In the genomic region with DNA sequence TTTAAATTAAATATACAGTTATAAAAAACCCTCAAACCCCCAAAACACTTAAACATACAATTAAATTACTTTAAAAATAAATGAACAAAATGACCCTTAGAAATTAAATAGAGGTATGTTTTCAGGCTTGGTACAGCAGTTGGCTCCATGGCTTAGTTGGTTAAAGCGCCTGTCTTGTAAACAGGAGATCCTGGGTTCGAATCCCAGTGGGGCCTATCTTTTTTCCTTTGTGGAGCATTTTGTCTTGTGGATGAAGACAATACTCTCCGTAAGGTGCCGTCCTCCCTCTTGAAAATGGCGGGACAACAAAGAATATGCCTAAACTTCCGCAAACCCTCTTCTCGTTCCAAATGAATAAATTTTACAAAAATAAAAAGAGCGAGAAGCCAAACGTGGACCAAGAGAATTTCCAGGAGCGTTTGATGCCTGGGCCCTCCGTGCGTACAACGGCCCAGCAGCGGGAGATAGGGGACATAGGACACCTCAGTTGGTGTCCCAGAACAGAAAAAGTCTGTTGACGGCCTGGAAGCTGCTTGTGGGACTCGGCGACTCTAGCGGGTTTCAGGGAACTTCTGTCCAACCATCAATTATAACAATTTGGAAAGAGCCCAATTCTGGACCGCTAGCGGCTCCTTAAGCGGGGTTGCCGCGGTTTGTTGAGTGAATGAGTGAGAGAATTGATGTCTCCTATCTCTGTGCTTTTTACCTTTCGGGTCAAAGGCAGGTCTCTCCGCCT, we compare ENCODE assay signal across 9 mouse cellular contexts. TPM values are rescaled to one million over a fixed set of nuclear protein-coding genes. Genes with fewer than 3 reads are reported as not detected.
A peak's percentile ranks its signal among the peaks of the same experiment; 100 is the strongest.
DNase-seq lines count a peak whose midpoint lies in the region; ATAC-seq and TF ChIP-seq lines count a peak whose summit lies in the region.
"Had no signal": no experiment of that assay in that cellular context is flagged by ENCODE, and none has a peak within 500 bp of the region (broad histone marks: within the 10 kb centered on the region; RNA-seq: fewer than 3 reads in every experiment).

No protein-coding gene starts in this region.

- peak; percentile 15 for ATAC-seq in granulocyte monocyte progenitor cell, adult 5-6 weeks (replicated peaks; ENCODE audit: poor library complexity, severe bottlenecking)
- ATAC-seq in intestine, postnatal 0 days = no peak

- H3K9me3 ChIP-seq in intestine, postnatal 0 days (ENCODE audit: control insufficient read depth) = no peaks in the 10 kb centered on the region
- H3K9me3 ChIP-seq in midbrain, embryonic 10.5 days (replicated peaks) = no peaks in the 10 kb centered on the region

- WGBS in thymus, adult 2 months = 1% methylated on average over 25 of the region's 25 CpGs
- whole genome bisulfite sequencing in intestine, postnatal 0 days = 2% methylated on average over 25 of the region's 25 CpGs
- under 1% methylated on average over 25 of the region's 25 CpGs for WGBS in midbrain, embryonic 10.5 days

- H3K9ac ChIP-seq in intestine, postnatal 0 days (ENCODE audit: low read depth, low read length) = peak overlapping the region; percentile 45; the same call in 1 of the 2 replicates

- H3K4me3 ChIP-seq in thymus, adult 2 months (ENCODE audit: control insufficient read depth, insufficient read depth, low read length) = peak overlapping the region; percentile 7; the same call in 1 of the 2 replicates
- peak overlapping the region; percentile 57 for H3K4me3 ChIP-seq in intestine, postnatal 0 days (ENCODE audit: low read depth, low read length)
- H3K4me3 ChIP-seq in midbrain, embryonic 10.5 days = peak overlapping the region; percentile 67

- no peak for TF ChIP-seq CTCF in thymus, adult 2 months (IDR thresholded peaks at IDR 0.05; ENCODE audit: borderline replicate concordance, control insufficient read depth, extremely low read depth, insufficient read depth, low read length, poor library complexity)
- no peak for TF ChIP-seq CTCF in intestine, postnatal 0 days (IDR thresholded peaks at IDR 0.05; ENCODE audit: low read depth)

- peak overlapping the region; percentile 76 for H3K4me2 ChIP-seq in intestine, postnatal 0 days (replicated peaks; ENCODE audit: low read depth)

- no peaks in the 10 kb centered on the region for H3K36me3 ChIP-seq in thymus, adult 2 months (ENCODE audit: control insufficient read depth, insufficient read depth, low read length)
- no peaks in the 10 kb centered on the region for H3K36me3 ChIP-seq in intestine, postnatal 0 days (ENCODE audit: control insufficient read depth, insufficient read depth)
- H3K36me3 ChIP-seq in midbrain, embryonic 10.5 days = no peaks in the 10 kb centered on the region

- DNase-seq in thymus, adult 2 months = peak; percentile 14
- DNase-seq in thymus, postnatal 14 days = no peak
- DNase-seq in cerebellum, postnatal 25 days = peak; percentile 84 to 92
- peak; percentile 81 to 87 for DNase-seq in left cerebral cortex, postnatal 36 days (ENCODE audit: low spot score in 2 of 2)
- peak; percentile 86 for DNase-seq in midbrain, embryonic 10.5 days (ENCODE audit: low spot score)
- DNase-seq in spleen, postnatal 36 days (ENCODE audit: low spot score in 2 of 2) = peak; percentile 20 to 31

- no peak overlapping the region for H3K27ac ChIP-seq in thymus, adult 2 months (ENCODE audit: control insufficient read depth, insufficient read depth, low read length)
- H3K27ac ChIP-seq in intestine, postnatal 0 days (ENCODE audit: low read depth, low read length) = no peak overlapping the region
- H3K27ac ChIP-seq in midbrain, embryonic 10.5 days (replicated peaks) = peak overlapping the region; percentile 85

- 0 out of 2 replicates have a peak, but pooled peaks cover 7% of the 10 kb centered on the region for H3K4me1 ChIP-seq in thymus, adult 2 months (replicated peaks; ENCODE audit: control insufficient read depth, insufficient read depth, low read length)
- H3K4me1 ChIP-seq in intestine, postnatal 0 days (replicated peaks; ENCODE audit: control insufficient read depth, insufficient read depth, low read length) = no peaks in the 10 kb centered on the region
- H3K4me1 ChIP-seq in midbrain, embryonic 10.5 days = peaks cover 21% of the 10 kb centered on the region

- intact Hi-C loops in left cerebral cortex, postnatal 36 days (cut with DNase I) = loop anchor here (2.0 to 5.0 kb wide), 2 partner anchors 41 to 104 kb away; no protein-coding TSS in a partner anchor

- TF ChIP-seq POLR2A in thymus, adult 2 months (IDR thresholded peaks at IDR 0.05; ENCODE audit: control insufficient read depth, extremely low read depth, insufficient read depth, low read length, poor library complexity) = no peak

- peaks cover 18% of the 10 kb centered on the region for H3K27me3 ChIP-seq in thymus, adult 2 months (ENCODE audit: control insufficient read depth, insufficient read depth, low read length)
- no peaks in the 10 kb centered on the region; the same call in 1 of the 2 replicates for H3K27me3 ChIP-seq in intestine, postnatal 0 days (replicated peaks; ENCODE audit: control insufficient read depth, insufficient read depth, low read length)
- H3K27me3 ChIP-seq in midbrain, embryonic 10.5 days (ENCODE audit: low read depth, poor library complexity, severe bottlenecking) = peaks cover 28% of the 10 kb centered on the region

RNA-seq across cellular contexts. Expression of gene Gpx5, which starts 16.5 kb away (rescaled TPM):
- not detected in 2 replicates for polyA plus RNA-seq in thymus, adult 2 months (2012; rRNA removed)
- not detected in 2 replicates for total RNA-seq in granulocyte monocyte progenitor cell, adult 5-6 weeks (2014; fragmentation: Nextera tagmentation)
- not detected in 2 replicates for total RNA-seq in granulocyte monocyte progenitor cell, adult 5-6 weeks (2017)
- polyA plus RNA-seq in intestine, postnatal 0 days (2015; fragmentation: Nextera tagmentation; extraction: Ambion mirVana) = not detected in 2 replicates
- not detected for total RNA-seq in left cerebral cortex, postnatal 36 days (2021)
- not detected in 2 replicates for polyA plus RNA-seq in midbrain, embryonic 10.5 days (2016; fragmentation: Nextera tagmentation; extraction: Ambion mirVana)
- total RNA-seq: adrenal gland, postnatal 4 days had no signal

RNA-seq across cellular contexts. Expression of gene Gpx6, which starts 35.9 kb away (rescaled TPM):
- polyA plus RNA-seq in thymus, adult 2 months (2012; rRNA removed) = 0.36 and 0.38 TPM in 2 replicates
- not detected in 2 replicates for total RNA-seq in granulocyte monocyte progenitor cell, adult 5-6 weeks (2014; fragmentation: Nextera tagmentation)
- total RNA-seq in granulocyte monocyte progenitor cell, adult 5-6 weeks (2017) = not detected in 2 replicates
- polyA plus RNA-seq in intestine, postnatal 0 days (2015; fragmentation: Nextera tagmentation; extraction: Ambion mirVana) = not detected in 2 replicates
- not detected for total RNA-seq in left cerebral cortex, postnatal 36 days (2021)
- polyA plus RNA-seq in midbrain, embryonic 10.5 days (2016; fragmentation: Nextera tagmentation; extraction: Ambion mirVana) = 0.09 TPM in 1 of 2 replicates, not detected in the other

Comparison
In these comparisons a context has a peak if more than half of its experiments do, and no peak if none do; other contexts are left out.
1. H3K4me3 ChIP-seq: peak in every context shown above with its lines; median percentile 67 in midbrain, embryonic 10.5 days; 57 in intestine, postnatal 0 days; 7 in thymus, adult 2 months.